Mouse (Mus musculus) myocyte (in vitro differentiated cells): ENCODE data around the gene Vps36.

ENCODE experiments used
- CEBPB ChIP-seq: IDR thresholded peaks from 2 replicates; pipeline ENCODE4 v1.6.1; 2011; ENCODE audit warnings: mild to moderate bottlenecking, moderate library complexity; ENCODE audit not compliant: poor library complexity, insufficient read depth, severe bottlenecking
- POLR2A ChIP-seq: IDR thresholded peaks from one replicate; pipeline ENCODE4 v1.6.1; 2011; ENCODE audit warnings: low read depth, mild to moderate bottlenecking, control low read depth, moderate library complexity; ENCODE audit not compliant: insufficient read length
- POLR2AphosphoS2 ChIP-seq: IDR thresholded peaks from one replicate; pipeline ENCODE4 v1.6.1; 2011; ENCODE audit warnings: low read depth, control low read depth; ENCODE audit not compliant: insufficient read length

DNA sequence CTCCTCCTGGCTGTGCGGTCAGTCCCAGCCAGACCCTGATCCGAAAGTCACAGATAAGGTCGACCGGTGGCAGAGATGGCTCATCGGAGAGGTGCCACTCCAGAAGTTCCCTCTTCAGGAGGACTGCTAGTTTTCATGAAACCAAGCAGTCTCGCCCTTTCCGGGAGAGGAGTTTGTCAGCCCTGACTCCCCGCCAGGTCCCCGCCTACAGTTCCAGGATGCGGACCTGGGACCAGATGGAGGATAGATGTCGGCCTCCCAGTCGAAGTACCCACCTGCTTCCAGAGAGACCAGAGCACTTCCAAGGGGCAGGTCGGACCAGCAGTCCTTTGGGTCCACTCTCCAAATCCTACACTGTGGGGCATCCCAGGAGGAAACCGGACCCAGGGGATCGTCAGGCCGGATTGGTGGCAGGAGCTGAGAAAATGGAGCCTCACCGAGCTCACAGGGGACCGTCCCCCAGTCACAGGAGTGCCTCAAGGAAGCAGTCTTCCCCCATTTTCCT lies 66.4 kb downstream of the Vps36 start:
- TF ChIP-seq CEBPB (no peak), POLR2A (no peak), POLR2AphosphoS2 (no peak)
